Comparison of ENCODE assay signal across 1 mouse cellular context in genomic region chr7:4513236-4513635, GRCm38 (mm10).
TF ChIP-seq lines count a peak whose summit lies in the region.

No protein-coding gene starts in this region.

TF ChIP-seq in CH12.LX, 34 proteins besides CTCF, POLR2A, EP300 and RAD21 (continued from another document):
- TF ChIP-seq ZNF384 (IDR thresholded peaks at IDR 0.05; ENCODE audit: low read depth, low read length), result peak; percentile 78
- TF ChIP-seq ETS1 (conservative IDR thresholded peaks at IDR 0.05; ENCODE audit: low read depth, low read length), result no peak
